Mouse (Mus musculus): ENCODE measurements around the gene Gm11114.

DNA sequence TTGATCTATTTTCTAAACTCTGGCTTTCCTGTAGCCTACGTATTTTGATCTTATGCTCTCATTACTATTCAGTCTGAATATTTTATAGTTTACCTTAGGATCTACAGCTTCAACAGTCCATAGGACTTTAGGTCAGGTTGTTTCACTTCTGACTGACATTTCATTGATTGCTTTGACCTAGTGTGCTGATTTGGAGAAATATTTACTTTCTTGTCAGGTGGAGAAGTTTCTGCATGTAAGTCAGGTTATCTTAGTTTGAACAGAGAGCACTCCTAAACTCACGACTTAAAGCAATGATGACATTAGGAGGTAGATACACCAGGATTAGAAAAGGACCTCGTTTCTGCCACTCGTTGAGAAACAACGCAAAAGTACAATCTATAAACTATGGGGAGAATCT, 45.7 kb upstream of the Gm11114 start:
- TF ChIP-seq POLR2A (IDR thresholded peaks at IDR 0.05; ENCODE audit: insufficient read depth, low read depth, low read length), result no peak
- TF ChIP-seq CTCF (IDR thresholded peaks at IDR 0.05; ENCODE audit: insufficient read depth, low read depth, low read length), result no peak

Data from olfactory bulb, adult 2 months (tissue).